Mouse (Mus musculus) stomach, embryonic 15.5 days (tissue): ENCODE data around the gene Spata21. TPM values are rescaled to one million over a fixed set of nuclear protein-coding genes. Genes with fewer than 3 reads are reported as not detected.

Experiments used
- polyA plus RNA-seq: library from polyadenylated mRNA; unstranded; fragments of >200 nt; fragmentation: Nextera tagmentation; extraction: Ambion mirVana; gene quantifications from 2 replicates; pipeline ENCODE4 v1.2.1, GENCODE M21; 2015

The Spata21 gene
- polyA plus RNA-seq, 1 experiment from 2014 or later = 0.15 TPM

Other genes starting within 250 kb of the Spata21 start
- 0.19 and 0.23 TPM in 2 replicates for gene Padi1, start 242.6 kb upstream of the Spata21 start, polyA plus RNA-seq
- gene Padi2, start 182.0 kb upstream of the Spata21 start, polyA plus RNA-seq = 2.7 and 3.0 TPM in 2 replicates
- 419 and 423 TPM in 2 replicates for gene Sdhb, start 127.1 kb upstream of the Spata21 start, polyA plus RNA-seq
- gene Atp13a2, start 101.5 kb upstream of the Spata21 start, polyA plus RNA-seq = 42.7 and 45.9 TPM in 2 replicates
- 418 and 436 TPM in 2 replicates for gene Mfap2, start 77.9 kb upstream of the Spata21 start, polyA plus RNA-seq
- gene Crocc, start 27.8 kb upstream of the Spata21 start, polyA plus RNA-seq = 4.2 and 5.9 TPM in 2 replicates
- 81.4 and 82.0 TPM in 2 replicates for gene Necap2, start 10.0 kb upstream of the Spata21 start, polyA plus RNA-seq
- gene Szrd1, start 51.4 kb downstream of the Spata21 start, polyA plus RNA-seq = 34.5 and 44.3 TPM in 2 replicates
- 21.3 and 21.4 TPM in 2 replicates for gene Fbxo42, start 59.6 kb downstream of the Spata21 start, polyA plus RNA-seq
- 5.8 TPM in 2 replicates for gene Rsg1, start 125.6 kb downstream of the Spata21 start, polyA plus RNA-seq
- 20.9 and 24.3 TPM in 2 replicates for gene Arhgef19, start 151.2 kb downstream of the Spata21 start, polyA plus RNA-seq
- 5.9 and 7.3 TPM in 2 replicates for gene Epha2, start 212.9 kb downstream of the Spata21 start, polyA plus RNA-seq